Mouse (Mus musculus): ENCODE results near the gene Cst7. TPM values are rescaled to one million over a fixed set of nuclear protein-coding genes. Genes with fewer than 3 reads are reported as not detected.

Cst7 gene
- polyA plus RNA-seq, 1 experiment from 2014 or later, result 0.15 TPM

DNA sequence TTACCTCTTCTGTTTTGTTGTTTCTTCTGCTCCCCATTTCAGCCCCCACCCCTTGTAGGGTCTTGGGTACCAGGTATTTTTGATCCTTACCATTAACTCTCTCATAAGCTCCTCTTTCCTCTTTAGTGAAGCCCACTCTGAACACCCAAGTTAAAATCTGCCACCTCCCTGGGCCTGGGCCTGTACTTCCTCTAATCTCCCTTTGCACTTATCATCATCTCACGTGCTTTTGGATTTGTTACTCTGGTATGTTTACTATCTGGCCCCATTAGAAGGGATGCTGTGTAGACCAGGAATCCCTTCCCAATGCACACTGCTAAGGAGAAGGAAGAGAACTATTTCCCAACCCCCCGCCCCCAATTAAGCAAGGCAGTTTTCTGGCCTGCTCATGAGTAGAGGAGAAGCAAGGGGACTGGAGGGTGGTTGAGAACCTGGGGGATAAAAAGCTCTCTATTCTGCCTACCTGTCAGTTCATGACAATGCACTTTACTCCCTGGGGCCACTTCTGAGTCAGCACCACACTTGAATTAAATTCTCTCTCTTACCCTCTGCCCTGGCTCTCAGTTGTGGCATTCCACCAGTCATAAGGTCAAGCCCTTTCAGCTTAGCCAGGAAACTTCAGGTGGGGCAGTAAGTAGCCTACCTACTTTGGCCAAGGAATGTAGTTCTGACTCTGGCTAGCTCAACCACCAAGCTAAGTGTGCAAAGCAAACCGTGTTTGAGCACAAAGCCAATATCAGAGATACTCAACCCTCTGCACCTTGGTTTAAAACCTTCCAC is 25.4 kb downstream of the Cst7 start:
- Histone ChIP-seq H3K4me1 (peaks cover 6% of the 10 kb centered on the region; the same call in 1 of the 2 replicates), H3K4me2 (no peak overlapping the region), H3K4me3 (no peak overlapping the region), H3K9ac (no peak overlapping the region), H3K27me3 (replicated peaks) (no peaks in the 10 kb centered on the region), H3K27ac (replicated peaks) (no peak overlapping the region), H3K9me3 (no peaks in the 10 kb centered on the region), H3K36me3 (peaks cover 30% of the 10 kb centered on the region)
- 68% methylated on average over 3 of the region's 3 CpGs for WGBS
- no peak for ATAC-seq (ENCODE audit: extremely low read depth, insufficient number of reproducible peaks, low FRiP score, low TSS enrichment)

DNA sequence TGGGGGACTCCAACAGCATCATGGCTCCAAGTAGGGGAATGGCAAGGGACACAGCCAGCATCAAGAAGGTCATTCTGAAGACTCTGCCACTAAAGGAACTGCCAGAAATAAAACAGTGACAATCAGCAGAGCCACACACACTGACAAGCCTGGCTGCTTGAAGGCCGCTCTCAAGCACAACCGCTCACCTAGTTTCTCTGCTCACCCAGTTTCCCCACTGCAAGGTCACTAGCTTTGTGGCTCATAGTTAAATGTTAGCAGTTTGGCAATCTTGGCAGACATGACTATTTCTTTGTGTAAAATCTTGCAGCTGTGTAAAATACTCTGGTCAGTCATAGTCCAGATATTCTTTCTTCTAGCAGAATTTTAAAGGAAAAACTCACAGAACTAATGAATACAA is 30.0 kb downstream of the Cst7 start:
- no peak overlapping the region for H3K4me2 ChIP-seq
- 59% methylated on average over 2 of the region's 2 CpGs for WGBS
- no peak overlapping the region for H3K4me3 ChIP-seq
- H3K27ac ChIP-seq (replicated peaks), result no peak overlapping the region
- H3K9me3 ChIP-seq, result no peaks in the 10 kb centered on the region
- no peaks in the 10 kb centered on the region for H3K27me3 ChIP-seq (replicated peaks)
- H3K9ac ChIP-seq, result no peak overlapping the region
- no peak for ATAC-seq (ENCODE audit: extremely low read depth, insufficient number of reproducible peaks, low FRiP score, low TSS enrichment)
- H3K4me1 ChIP-seq, result peaks cover 10% of the 10 kb centered on the region; the same call in 1 of the 2 replicates
- peaks cover 14% of the 10 kb centered on the region; the same call in 1 of the 2 replicates for H3K36me3 ChIP-seq

DNA sequence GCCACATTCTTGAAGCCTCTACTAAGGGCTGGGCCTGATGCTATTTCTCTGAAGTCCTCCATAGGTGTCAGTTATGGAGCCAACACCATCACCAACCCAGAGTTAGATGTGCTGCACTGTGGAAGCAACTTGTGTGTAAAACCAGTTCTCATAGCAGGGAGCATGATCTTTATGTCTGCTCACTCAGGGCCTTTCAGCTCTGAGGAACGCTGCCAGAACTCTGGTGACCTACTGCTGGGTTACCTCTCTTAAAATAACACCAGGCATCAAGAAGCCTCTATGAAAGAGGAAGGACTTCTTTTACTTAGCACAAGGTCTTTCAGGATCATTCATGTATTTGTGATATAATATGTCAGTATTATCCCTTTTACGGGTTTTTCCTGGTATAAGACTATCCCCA is 32.0 kb downstream of the Cst7 start:
- no peak for ATAC-seq (ENCODE audit: extremely low read depth, insufficient number of reproducible peaks, low FRiP score, low TSS enrichment)
- Histone ChIP-seq H3K36me3 (peaks cover 11% of the 10 kb centered on the region; the same call in 1 of the 2 replicates), H3K4me1 (peaks cover 13% of the 10 kb centered on the region), H3K4me3 (no peak overlapping the region), H3K4me2 (no peak overlapping the region), H3K9me3 (no peaks in the 10 kb centered on the region), H3K9ac (no peak overlapping the region), H3K27ac (replicated peaks) (no peak overlapping the region), H3K27me3 (replicated peaks) (no peaks in the 10 kb centered on the region)
- 84% methylated on average over 2 of the region's 2 CpGs for WGBS

DNA sequence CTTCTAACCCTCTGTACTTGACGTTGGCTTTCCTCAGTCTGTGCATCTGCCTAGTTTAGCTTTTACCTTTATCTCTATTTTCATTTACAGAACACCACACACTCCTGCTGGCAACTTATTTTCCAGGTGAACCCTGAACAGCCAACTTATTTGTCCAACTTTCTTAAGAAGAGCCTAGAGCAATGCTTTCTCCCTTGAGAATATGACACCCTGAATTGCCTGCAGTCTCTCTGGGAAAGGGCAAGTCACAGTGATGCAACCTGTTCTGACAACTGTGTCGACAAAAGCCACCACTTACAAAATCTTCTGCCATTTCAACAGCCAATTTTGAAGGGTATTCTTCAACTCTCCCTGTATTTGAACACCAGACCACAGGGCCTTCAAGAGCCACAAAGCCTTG is 34.6 kb downstream of the Cst7 start:
- WGBS, result 71% methylated on average over 2 of the region's 2 CpGs

DNA sequence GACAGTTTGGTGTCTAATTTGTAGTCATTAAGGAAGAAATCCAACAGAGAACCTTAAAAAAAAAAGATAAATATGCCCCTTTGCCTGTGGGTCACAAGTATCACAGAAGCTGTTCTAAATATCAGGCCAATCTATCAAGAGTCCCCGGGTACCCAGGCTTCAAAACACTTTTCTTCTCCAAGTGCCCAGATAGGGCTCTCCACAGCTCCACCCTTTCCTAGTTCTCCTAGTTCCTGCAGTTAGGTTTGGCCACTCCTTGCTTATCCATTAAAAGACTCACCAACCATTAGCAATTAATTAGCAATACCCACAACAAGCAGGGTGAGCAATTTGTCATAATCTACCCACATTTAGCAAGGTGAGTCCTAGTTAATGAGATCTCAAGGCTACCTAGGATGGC is 36.9 kb downstream of the Cst7 start:
- Histone ChIP-seq H3K4me3 (peak overlapping the region; percentile 91), H3K9me3 (no peaks in the 10 kb centered on the region)
- ATAC-seq (ENCODE audit: extremely low read depth, insufficient number of reproducible peaks, low FRiP score, low TSS enrichment), result no peak

More for the DNA sequence above, 34.6 kb downstream of the Cst7 start:
- Histone ChIP-seq H3K4me2 (no peak overlapping the region), H3K9me3 (no peaks in the 10 kb centered on the region), H3K27me3 (replicated peaks) (no peaks in the 10 kb centered on the region), H3K4me1 (peaks cover 24% of the 10 kb centered on the region), H3K9ac (no peak overlapping the region), H3K36me3 (0 out of 2 replicates have a peak, but pooled peaks cover 5% of the 10 kb centered on the region), H3K27ac (replicated peaks) (no peak overlapping the region), H3K4me3 (no peak overlapping the region)
- ATAC-seq (ENCODE audit: extremely low read depth, insufficient number of reproducible peaks, low FRiP score, low TSS enrichment), result no peak

DNA sequence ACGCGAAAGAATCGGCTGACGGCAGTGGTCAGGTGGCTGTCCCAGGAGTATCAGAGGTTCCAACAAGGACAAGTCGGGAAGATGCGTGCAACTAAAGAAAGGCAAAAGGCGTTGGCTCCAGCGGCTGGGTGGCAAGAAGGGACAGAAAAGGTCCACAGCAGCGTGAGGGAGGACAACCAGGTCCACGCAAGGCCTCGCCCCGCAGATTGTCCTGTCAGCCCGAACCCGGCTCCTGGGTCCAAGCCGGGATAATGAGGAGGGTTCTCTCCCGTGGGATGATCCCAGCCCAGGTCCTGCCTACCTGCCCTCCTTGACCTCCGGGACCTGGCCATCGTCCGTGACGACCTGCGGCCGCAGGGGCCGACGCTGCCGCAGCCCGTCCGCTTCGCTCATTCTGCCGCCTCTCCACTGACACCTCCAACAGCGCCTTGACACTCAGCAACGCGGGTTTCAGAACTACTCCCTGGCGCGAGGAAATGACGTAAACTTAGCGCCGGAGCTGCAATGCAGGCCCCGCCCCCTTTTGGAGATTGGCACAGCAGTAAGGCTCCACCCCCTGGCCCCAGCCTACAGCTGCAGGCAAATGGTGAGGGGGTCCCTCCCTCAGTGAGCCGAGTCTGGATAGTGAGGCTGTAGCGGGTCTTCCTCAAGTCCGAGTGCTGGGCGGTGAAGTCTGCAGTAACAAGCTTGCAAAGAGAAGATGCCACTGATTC is 38.0 kb downstream of the Cst7 start, which contains the start of gene Apmap:
Apmap (minus strand) TSS at position 481 of the 713 bp plus-strand sequence.
- peaks cover 9% of the 10 kb centered on the region; the same call in 1 of the 2 replicates for H3K27me3 ChIP-seq (replicated peaks)
- peak within 1 kb of the TSS; percentile 91 for H3K4me3 ChIP-seq
- 0 out of 2 replicates have a peak, but pooled peaks cover 5% of the 10 kb centered on the region for H3K36me3 ChIP-seq
- peaks cover 14% of the 10 kb centered on the region for H3K4me1 ChIP-seq
- peak within 1 kb of the TSS; percentile 94 for H3K9ac ChIP-seq
- H3K4me2 ChIP-seq, result peak within 1 kb of the TSS; percentile 86
- H3K9me3 ChIP-seq, result no peaks in the 10 kb centered on the region
- 0% methylated on average over 42 of the region's 42 CpGs for WGBS
- peak within 1 kb of the TSS; percentile 49 for H3K27ac ChIP-seq (replicated peaks)
- peak; percentile 90 for ATAC-seq (ENCODE audit: extremely low read depth, insufficient number of reproducible peaks, low FRiP score, low TSS enrichment)

More for the DNA sequence above, 36.9 kb downstream of the Cst7 start:
- Histone ChIP-seq H3K36me3 (0 out of 2 replicates have a peak, but pooled peaks cover 5% of the 10 kb centered on the region), H3K4me2 (peak overlapping the region; percentile 86), H3K4me1 (peaks cover 14% of the 10 kb centered on the region), H3K9ac (peak overlapping the region; percentile 94; the same call in 1 of the 2 replicates), H3K27ac (replicated peaks) (no peak overlapping the region), H3K27me3 (replicated peaks) (peaks cover 9% of the 10 kb centered on the region; the same call in 1 of the 2 replicates)
- WGBS, result 35% methylated on average over 1 of the region's 1 CpGs

DNA sequence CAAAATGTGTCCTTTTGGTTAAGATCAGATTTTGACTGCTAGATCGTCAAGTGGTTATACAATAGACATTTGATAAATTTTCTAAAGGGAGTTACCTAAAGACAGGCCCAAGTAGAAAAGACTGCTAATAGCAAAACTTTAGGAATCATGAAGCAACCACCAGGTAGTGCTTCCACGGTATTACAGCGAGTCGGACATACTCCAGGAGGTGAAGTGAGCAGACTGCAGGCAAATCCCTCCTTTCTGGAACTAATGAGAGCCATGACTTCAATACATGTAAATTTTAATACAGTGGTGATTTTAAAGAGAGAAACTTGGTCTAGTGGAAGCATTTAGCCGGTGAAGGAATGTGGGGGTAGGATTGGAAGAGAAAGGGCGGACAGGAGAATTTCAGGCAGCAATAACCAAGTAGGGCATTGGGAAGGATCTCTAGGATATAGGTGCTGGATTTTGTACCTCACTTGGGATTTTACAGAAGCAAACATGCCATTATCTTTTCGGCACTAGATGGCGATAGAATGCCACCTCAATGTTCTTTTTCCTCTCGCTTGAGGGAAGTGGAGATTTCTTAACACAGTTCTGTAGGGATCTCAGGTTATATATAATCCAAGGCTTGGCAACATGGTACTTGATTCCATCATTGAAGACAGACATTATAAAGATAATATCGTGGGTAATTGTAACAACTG is 38.8 kb downstream of the Cst7 start:
- H3K36me3 ChIP-seq, result 0 out of 2 replicates have a peak, but pooled peaks cover 5% of the 10 kb centered on the region
- ATAC-seq (ENCODE audit: extremely low read depth, insufficient number of reproducible peaks, low FRiP score, low TSS enrichment), result no peak
- peak overlapping the region; percentile 91 for H3K4me3 ChIP-seq
- H3K27ac ChIP-seq (replicated peaks), result peak overlapping the region; percentile 49
- no peaks in the 10 kb centered on the region for H3K9me3 ChIP-seq
- H3K27me3 ChIP-seq (replicated peaks), result peaks cover 9% of the 10 kb centered on the region; the same call in 1 of the 2 replicates
- 2% methylated on average over 10 of the region's 10 CpGs for WGBS
- H3K4me2 ChIP-seq, result peak overlapping the region; percentile 86
- H3K9ac ChIP-seq, result peak overlapping the region; percentile 72
- peaks cover 14% of the 10 kb centered on the region for H3K4me1 ChIP-seq

DNA sequence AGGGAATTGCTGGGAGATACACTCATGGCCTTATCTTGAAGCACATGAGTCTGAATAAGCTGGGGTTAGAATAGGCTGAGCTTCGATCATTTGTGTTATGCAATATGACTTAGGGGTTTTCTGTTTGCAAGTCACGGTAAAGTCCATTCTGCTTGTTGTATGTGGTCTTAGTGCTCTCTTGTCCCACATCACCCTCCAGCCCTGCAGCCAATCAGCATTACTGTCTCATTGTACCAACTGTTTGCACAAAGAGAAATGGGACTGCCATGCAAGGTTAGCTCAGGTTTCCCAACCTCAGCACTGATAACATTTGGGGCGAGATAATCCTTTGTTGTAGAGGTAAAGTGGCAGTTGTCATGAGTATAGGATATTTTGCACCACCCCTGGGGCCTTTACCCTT is 39.9 kb downstream of the Cst7 start:
- Histone ChIP-seq H3K27me3 (replicated peaks) (peaks cover 9% of the 10 kb centered on the region; the same call in 1 of the 2 replicates), H3K36me3 (no peaks in the 10 kb centered on the region), H3K27ac (replicated peaks) (no peak overlapping the region), H3K4me1 (peaks cover 14% of the 10 kb centered on the region), H3K4me2 (no peak overlapping the region), H3K9ac (no peak overlapping the region), H3K4me3 (no peak overlapping the region), H3K9me3 (no peaks in the 10 kb centered on the region)
- no peak for ATAC-seq (ENCODE audit: extremely low read depth, insufficient number of reproducible peaks, low FRiP score, low TSS enrichment)
- WGBS, result 54% methylated on average over 3 of the region's 3 CpGs

DNA sequence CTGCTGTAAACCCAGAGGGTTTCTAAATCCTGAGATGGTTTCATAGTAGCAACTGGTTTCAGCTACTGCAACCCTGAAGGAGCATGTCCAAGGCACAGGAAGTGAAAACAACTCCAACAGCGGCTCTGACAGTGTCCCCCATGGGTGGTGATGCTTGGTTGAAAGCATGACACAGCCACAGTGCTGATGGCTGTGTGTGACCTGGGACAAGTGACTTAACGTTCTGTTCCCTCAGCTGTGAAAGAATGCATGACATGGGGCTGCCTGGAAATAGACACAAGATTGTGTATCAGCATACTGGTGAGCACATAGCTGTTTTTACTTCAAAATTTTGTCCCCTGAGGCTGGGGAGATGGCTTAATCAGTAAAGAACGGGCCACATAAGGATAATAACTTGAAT is 51.5 kb downstream of the Cst7 start:
- H3K4me3 ChIP-seq, result no peak overlapping the region
- H3K4me1 ChIP-seq, result no peaks in the 10 kb centered on the region
- H3K36me3 ChIP-seq, result no peaks in the 10 kb centered on the region
- H3K4me2 ChIP-seq, result no peak overlapping the region
- no peaks in the 10 kb centered on the region for H3K9me3 ChIP-seq
- H3K27me3 ChIP-seq (replicated peaks), result no peaks in the 10 kb centered on the region
- no peak for ATAC-seq (ENCODE audit: extremely low read depth, insufficient number of reproducible peaks, low FRiP score, low TSS enrichment)
- H3K27ac ChIP-seq (replicated peaks), result no peak overlapping the region
- H3K9ac ChIP-seq, result no peak overlapping the region
- WGBS, result 53% methylated on average over 3 of the region's 3 CpGs

DNA sequence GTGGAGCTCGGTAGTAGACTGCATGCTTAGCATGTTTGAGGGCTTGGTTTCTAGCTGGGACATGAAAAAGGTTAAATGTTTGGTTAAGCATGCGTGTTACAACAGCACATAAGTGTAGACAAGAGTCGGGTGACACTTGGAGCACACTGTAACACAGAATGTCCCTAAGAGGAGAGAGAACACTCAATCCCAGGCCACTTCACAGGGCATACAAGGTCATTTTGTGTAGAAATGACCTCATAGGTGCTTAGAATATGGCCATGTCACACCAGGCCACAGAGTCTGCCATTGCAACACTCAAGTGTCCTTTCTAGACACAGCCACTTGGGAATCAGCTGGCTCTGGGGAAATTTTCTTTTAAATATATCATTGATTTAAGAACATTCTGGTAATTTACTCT is 53.7 kb downstream of the Cst7 start:
- 76% methylated on average over 3 of the region's 3 CpGs for WGBS
- no peak overlapping the region for H3K4me2 ChIP-seq

DNA sequence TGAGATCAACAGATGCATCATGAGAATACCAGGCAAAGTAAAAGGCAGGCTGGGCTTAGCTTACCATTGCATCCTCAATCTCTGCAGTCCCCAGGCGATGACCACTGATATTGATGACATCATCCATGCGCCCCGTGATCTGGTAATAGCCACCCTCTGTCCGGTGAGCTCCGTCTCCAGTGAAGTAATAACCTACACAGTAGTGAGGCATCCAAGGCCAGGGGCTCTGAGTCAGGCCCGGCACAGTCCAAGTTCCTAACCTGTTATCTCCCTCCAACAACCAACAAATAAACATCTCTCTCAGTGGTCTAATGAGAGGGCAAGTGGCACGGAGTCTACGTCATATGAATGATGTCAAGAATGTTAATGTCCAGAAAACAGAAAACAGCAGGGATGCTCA is 54.7 kb downstream of the Cst7 start:
- no peak for ATAC-seq (ENCODE audit: extremely low read depth, insufficient number of reproducible peaks, low FRiP score, low TSS enrichment)
- H3K27ac ChIP-seq (replicated peaks), result no peak overlapping the region
- no peaks in the 10 kb centered on the region for H3K36me3 ChIP-seq
- WGBS, result 85% methylated on average over 8 of the region's 8 CpGs
- no peak overlapping the region for H3K4me3 ChIP-seq
- no peak overlapping the region for H3K4me2 ChIP-seq
- no peaks in the 10 kb centered on the region for H3K9me3 ChIP-seq
- no peaks in the 10 kb centered on the region for H3K4me1 ChIP-seq
- H3K27me3 ChIP-seq (replicated peaks), result no peaks in the 10 kb centered on the region
- H3K9ac ChIP-seq, result no peak overlapping the region

More for the DNA sequence above, 53.7 kb downstream of the Cst7 start:
- no peak for ATAC-seq (ENCODE audit: extremely low read depth, insufficient number of reproducible peaks, low FRiP score, low TSS enrichment)
- no peaks in the 10 kb centered on the region for H3K9me3 ChIP-seq
- no peaks in the 10 kb centered on the region for H3K36me3 ChIP-seq
- no peak overlapping the region for H3K27ac ChIP-seq (replicated peaks)
- H3K9ac ChIP-seq, result no peak overlapping the region
- no peaks in the 10 kb centered on the region for H3K27me3 ChIP-seq (replicated peaks)
- H3K4me1 ChIP-seq, result no peaks in the 10 kb centered on the region
- no peak overlapping the region for H3K4me3 ChIP-seq
